Mouse (Mus musculus): ENCODE results near the gene Phrf1.

The Phrf1 gene

DNA sequence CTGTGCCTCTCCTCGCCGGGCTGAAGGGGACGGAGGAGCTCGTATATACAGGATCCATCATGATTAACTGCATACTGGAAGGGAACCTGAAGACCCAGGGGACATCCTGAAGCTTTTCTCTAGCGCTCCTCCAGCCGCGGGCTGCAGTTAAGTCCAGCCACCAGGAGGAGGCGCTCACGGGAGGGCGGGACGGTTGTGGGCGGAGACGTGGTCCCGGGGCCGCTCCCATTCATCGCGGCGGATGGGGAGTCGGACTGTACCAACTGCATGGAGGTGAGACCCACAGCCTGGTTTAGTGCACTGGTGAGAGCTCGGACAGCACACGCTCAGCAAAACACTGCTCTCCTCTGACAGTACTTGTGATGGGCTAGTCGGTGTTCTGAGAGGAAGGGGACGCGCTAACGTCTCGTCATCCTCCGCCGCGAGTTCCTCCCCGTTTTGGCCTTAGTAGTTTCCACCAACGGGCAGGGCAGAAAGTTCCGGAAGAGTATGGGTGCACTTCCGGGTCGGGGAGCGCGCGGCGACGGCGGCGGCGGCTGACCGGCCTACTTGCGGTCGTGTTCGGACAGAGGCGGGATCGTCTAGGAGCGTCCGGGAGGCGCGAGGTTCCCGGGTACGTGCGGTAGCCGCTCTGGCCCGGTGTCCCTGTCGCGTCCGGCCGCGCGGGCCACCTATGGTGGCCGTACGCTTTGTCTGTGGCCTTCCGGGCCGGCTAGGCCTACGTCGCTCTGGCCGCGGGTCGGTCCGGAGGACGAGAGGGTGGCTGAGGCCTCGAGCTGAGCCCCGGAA is at the start of gene Phrf1:
Phrf1 (plus strand) TSS at position 506 of the 789 bp plus-strand sequence.
- peak; percentile 92 for DNase-seq

DNA sequence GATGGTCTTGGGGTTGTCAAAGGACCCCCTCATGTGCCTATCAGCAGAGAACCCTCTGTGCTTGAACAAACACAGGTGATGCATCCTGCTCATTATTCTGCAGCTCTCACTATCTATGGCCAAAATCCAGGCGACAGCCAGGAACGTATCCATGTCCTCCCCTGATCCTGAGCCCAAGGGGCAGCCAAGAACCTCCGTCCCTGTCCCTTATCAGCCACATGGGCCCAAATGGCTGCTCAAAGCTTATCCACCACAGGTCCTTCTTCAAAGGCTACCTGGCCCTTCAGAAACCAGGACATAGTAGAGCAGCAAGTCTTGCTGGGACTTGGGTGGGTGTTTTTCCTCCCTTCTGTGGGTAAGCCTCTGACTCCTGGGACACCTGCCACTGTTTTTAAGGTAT is 40.4 kb upstream of the Phrf1 start:
- no peak for DNase-seq

DNA sequence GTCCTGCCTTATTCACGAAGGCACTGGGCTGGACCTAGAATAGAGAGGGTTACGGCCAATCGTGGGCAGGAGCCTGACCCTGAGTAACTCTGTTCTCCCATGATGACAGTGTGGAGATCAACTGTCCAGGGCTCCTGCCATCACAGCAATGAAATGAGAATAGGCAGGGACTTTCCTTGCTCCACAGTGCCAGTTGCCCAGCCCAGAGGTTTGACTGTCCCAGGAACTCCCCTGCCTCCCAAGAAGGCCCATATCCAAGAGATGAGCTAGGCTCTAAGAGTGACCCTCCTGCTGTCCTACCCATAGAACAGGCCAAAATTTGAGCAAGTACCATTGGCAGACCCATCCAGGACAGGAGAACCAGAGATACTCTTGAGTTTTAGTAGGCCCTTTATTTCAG is 39.9 kb upstream of the Phrf1 start:
- no peak for DNase-seq

DNA sequence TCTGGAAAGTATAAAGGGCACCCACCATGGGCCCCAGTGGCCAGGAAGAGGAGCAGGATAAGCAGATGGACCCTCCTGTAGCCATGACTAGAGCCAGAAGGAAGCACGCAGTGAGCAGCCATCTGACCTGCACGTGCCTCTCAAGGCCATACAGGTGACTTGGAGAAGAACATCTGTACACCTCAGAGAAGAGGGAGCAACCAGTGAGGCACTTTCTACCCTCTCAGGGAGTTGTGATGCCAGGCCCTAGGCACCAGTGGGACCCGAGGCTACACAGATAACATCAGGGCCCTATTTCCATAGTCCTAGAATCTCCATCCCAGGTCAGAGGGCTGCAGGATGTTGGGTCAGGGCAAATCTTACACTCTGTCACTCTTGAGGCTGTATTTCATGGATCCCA is 38.4 kb upstream of the Phrf1 start:
- no peak for DNase-seq

DNA sequence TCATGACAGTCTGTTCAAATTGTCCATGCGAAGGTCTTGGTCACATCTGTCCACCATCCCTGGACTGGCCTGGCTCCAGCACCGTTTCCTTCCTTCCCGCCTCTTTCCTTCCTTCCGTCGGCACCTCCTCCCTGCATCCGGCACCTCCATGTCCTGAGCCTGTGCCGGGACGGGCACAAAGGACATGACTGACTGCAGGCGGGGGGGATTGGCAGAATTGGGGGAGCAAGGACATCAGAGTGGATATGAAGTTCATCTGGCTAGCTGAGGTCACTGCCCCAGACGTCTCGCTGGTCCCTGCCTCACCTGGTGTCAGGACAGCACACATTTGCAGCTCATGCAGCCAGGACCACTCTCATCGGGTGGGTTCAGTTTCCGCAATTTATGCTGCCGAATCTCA is 37.5 kb upstream of the Phrf1 start:
- DNase-seq = no peak

DNA sequence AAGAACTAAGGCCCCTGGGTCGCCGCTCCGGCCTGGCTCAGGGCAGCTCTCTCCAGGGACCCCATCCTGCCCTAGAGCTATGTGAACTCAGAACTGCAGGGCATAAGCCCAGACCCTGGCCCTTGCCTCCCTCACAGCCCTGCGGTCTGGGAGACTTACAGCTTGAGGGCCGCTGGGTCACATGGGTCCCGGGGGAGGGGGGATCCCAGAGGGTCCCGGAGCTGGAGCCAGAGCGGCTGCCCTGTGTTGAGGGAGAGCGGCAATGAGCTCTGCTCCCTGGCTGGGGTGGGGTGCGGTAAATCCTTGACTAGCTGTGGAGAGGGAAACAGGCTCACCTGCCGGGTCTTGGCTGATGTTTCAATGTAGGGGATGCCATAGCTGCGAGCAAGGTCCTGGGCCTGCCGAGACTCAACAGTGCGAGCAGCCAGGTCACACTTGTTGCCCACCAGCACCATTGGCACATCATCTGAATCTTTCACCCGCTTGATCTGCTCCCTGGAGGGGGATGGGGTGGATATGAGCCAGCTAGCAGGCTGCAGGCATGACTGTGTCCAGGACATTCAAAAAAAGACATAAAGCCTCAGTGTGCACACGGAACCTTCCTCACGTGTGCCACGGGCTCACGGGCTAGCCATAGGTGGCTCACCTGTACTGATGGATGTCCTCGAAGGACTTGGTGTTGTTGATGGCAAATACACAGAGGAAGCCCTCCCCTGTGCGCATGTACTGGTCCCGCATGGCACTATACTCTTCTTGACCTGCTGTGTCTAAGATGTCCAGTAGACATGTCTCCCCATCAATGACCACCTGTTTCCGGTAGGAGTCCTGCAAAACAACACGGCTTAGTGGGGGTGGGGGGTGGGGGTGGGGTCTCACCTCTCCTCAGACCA is 36.5 kb upstream of the Phrf1 start:
- DNase-seq = no peak

DNA sequence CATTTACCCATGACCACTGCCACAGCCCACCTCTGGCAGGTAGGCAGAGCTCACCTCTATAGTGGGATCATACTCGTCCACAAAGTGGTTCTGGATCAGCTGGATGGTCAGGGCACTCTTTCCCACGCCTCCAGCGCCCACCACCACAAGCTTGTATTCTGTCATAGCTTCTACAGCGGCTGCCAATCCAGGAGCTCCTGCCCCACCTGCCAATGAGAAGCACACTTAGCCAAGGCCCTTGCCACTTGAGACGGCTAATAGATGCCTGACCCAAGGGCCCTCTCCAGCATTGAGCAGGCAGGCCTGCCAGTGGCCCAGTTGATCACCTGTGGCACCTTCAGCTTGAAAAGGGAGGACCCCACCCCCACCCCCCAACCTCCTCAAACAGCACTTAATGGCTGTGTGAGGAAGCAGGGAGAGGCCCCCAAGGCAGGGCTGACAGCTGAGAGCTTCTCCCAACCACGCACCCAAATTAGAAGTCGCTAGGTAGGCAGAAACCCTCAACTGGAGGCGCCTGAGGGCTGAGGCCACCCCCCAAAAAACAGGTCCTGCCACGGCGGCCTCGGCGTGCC is 35.7 kb upstream of the Phrf1 start:
- no peak for DNase-seq

DNA sequence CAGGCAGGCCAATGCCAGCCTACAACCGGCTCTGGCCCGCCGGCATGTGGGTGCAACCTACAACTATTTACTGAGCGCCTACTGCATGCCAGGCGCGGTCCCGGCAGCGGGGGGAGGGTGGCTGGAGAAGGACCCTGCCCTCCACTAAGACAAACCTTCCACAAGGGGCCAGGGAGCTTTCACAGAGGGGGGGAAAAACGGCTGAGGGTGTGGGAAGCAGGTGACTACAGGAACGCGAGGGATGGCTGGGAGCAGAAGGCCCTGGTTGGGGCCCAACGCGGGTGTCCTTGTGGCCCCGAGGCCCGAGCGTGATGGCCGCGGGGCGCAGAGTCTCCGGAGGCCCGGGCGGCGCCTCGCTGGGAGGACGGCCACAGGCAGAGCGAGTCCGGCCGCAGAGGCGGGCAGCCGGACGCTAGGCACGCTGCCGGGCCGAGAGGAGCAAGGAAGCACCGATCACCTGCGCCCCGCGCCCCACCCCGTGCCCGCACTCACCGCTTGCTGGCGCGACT is 35.2 kb upstream of the Phrf1 start:
- DNase-seq = peak; percentile 32

DNA sequence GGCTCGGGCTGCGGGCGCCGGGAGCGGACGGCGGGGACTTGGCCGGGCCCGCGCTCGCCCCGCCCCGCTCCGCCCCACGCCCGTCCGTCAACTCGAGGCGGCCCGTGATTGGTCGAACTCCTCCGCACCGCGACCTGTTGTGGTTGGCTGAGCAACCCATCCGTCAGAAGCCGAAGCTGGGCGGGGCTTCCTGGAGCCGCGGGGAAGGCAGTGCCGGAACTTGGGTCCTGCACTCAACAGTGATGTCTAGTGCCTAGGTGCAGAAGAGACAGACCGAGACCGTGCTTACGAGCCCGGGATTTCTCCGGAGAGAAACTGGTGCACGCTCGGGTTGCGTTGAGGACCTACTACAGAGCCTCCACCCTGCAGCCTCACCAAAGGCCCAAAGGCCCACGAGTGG is 34.6 kb upstream of the Phrf1 start, which contains the start of the genes Hras and Lrrc56:
Hras (minus strand) TSS at position 58 of the 400 bp plus-strand sequence.
Lrrc56 (plus strand) TSS at position 210 of the 400 bp plus-strand sequence.
- DNase-seq = peak; percentile 98

DNA sequence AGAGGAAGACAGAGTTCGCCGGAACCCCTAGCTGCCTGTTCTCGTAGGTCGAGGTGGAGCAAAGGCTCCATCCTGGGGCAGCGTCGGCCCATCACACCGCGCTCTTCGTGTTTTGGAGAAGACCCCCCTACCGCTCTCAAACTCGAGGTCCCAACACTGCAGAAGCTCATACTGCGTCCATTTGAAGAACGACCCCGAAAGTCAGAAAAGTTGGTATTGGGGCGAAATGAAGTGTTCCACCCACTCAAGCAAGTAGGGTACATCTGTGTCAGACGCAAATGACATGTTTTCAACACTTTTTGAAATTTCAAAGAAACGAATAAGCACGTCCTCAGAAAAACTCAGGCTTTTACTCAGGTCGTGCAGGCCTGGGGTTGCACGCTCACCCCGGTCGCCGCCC is 34.2 kb upstream of the Phrf1 start:
- no peak for DNase-seq

DNA sequence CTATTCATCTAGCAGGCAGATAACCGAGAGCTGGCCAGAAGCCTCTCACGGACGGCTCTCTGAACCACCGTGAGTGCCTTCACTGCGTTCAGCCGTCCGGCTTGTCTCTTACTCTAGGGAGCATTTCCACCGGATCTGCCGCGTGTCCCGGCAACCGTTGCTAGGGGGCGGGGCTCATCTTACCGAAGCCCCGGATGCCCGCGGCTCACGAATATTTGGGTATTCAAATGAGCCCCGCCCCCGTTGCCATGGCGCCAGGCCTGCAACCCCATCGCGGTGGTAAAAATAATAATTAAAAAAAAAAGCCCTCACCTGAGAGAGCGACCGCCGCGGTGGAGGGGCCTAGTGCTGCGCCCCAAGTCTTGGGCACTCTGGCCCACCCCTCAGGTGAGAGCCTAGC is 33.8 kb upstream of the Phrf1 start:
- DNase-seq = peak; percentile 90

DNA sequence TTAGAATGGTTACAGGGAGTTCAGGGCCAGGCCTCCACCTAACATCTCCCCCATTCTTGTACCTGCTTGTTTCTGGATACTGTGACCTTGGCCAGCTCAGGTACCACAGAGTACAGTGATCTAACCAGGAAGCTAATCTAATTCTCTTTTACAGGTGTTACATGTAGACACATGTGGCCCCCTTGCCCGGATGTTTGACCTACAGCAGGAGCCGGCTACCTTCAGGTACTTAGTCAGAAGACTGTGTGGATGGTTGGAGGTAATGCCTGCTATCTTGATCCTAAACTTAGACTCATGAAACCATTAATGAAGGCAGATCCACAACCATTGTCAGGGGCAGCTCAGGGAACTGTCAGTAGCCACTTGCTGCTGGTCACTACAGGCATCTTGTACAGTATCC is 32.8 kb upstream of the Phrf1 start:
- DNase-seq = no peak

DNA sequence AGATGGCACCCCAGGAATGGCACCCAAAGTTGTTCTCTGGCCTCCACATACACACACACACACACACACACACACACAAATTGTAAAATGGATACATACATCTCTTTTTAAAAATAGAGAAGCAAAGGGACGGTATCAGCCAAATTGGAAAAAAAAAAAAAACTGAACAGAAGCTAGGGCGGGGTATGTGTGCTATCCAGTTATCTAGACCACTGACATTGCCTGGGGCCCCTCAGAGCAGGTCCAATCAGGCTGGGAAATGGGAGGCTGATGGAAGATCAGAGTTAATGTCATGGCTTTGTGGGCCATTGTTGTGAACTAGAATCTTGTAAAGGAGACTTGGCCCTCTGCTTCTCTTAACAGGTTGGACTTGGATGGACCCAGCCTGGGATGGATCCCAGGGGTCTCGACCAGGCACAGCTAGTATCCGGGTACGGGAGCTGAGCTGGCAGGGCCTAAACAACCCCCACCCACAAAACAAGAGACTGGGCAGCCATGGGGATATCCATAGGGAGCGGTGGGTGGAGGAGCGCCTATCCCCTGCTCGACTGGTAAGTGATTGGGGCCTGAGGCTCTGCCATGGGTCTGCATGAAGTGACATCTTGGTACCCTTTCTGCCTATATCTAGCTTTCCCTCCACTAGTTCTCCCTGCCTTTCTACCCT is 31.8 kb upstream of the Phrf1 start:
- no peak for DNase-seq

DNA sequence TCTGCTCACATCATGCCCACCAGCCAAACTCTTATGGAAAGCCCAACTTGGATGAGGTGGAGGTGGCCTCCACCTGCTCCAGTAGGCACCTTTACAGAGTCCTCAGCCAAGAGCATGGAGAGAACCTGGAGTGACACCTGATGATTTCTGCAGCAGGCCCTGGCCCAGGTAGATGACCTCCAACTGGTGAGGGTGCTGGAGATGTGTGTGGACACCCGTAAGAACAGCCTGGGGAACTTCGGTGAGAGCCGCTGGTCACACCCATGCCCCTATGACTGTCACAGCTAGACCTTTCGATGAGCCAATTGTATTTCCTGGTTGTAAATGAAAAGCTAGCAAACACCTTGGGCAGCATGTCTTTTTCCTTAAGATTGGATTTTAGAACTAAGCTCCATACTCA is 30.5 kb upstream of the Phrf1 start:
- DNase-seq = no peak

DNA sequence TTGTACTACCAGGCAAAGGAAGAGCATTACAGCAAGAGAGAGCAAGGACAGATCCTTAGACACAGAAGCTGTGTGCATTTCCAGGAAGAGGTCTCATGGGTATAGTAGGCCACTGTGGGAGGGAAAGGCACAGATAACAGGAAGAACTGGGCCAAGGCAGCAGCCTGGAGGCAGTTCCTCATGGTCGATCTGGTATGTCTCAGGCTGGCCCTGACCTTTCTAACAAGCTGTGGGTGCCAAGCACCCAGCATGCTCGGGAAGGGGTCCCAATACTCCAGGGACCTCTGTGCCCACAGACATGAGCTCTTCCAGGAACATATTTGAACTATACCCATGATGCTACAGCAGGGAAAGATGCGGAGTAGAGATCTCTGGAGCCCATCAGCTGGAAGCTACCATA is 24.0 kb upstream of the Phrf1 start:
- no peak for DNase-seq

DNA sequence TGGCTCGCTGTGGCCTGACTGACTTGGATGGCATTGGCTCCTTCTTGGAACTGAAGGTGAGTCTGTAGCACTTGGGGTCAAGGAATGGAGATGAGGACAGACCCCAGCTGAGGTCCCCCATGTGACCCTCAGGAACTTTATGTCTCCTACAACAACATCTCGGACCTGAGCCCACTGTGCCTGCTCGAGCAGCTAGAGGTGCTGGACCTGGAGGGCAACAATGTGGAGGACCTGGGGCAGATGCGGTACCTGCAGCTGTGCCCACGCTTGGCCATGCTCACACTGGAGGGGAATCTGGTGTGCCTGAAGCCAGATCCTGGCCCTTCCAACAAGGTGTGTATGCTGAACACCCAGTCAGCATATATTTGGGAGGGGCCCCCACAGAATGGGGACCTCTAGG is 23.1 kb upstream of the Phrf1 start:
- no peak for DNase-seq

DNA sequence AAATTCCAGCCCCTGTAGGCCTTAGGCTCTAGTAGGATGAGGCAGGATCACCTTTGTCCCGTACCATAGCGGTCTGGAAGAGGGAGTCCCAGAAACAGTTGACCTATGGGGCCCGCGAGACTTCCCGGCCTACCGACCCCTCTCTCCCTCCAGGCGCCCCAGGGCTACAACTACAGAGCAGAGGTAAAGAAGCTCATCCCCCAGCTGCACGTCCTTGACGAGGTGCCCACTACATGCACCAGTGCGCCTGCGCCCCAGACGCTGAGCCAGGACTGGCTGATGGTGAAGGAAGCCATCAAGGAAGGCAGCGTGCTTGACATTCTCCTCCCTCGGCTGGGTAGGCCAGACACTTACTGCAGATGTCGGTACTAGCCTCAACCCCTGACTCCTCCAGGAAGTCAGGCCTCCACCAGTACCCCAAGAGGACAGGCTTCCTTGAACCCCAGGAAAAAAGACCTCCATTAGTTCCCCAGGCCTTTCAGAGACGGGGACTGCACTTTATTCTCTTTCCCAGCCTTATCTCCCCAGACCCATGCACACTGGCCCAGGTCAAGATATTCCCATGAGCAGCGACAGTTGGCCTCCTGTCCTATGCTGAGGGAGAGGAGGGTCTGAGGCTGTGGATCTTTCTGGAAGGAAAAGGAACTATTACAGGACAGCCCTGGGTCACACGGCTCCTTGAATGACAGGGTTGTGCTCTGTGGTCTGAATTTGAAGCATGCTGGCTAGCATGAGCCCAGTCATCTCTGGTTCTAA is 22.2 kb upstream of the Phrf1 start:
- no peak for DNase-seq

DNA sequence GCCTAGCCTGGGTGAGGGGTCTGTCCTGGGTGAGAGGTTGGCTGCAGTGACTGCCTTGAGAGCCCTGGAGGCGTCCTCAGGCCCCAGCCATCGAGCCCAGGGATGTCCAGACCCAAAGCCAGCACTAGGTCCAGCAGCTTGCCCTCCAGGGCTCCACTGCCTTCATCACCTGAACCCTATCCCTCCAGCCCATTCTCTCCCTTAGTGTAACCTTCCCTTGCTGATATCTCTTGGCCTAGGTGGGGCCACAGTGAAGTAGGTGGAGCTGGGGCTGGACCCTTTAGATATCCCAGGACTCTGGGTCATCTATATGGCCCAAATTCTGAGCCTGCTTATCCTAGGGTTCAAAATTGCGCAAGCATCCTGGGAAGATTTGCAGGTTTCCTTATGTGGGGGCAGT is 19.1 kb upstream of the Phrf1 start:
- DNase-seq = no peak

DNA sequence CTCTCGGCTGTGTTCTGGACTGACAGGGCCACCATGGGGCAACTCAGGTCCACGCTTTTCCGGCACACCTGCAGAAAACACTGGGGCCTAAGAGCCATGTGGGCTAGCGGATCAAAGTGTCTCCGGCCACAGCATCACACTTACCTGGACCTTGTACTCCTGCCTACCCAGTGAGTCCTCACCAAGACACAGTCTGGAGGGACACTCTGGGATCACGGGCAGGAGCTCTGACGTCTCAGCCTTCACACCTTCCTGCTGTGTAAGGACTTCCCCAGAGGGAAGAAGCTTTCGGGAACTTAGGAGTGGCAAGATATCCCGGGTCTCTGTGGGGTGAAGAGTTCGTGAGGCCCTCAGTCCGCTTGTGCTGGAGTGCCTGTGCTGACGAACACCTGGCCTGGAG is 18.4 kb upstream of the Phrf1 start:
- no peak for DNase-seq

DNA sequence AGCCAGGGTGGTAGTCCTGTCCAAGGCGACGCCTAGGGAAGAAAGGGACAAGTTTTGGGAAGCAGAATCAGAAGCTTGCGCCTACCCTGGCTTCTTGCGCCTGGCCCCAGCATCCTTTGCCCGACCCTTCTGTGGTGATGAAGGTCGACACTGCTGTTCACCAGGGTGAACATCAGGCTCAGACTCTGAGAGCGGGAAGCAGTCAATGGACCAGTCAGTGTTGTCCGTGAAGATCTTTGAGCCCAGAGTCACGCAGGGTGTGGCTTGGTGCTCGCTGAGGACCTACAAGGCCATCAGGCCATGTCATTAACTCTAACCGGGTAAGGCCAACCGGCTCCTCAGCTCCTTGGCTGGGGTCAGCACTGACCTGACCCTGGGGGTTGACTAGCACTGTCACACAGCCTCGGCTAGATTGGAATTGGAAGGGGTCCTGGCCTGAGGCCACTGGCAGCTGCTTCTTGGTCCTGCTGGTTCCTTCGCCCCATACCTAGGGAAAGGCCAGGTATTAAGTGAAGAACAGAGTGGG is 17.9 kb upstream of the Phrf1 start:
- DNase-seq = no peak

DNA sequence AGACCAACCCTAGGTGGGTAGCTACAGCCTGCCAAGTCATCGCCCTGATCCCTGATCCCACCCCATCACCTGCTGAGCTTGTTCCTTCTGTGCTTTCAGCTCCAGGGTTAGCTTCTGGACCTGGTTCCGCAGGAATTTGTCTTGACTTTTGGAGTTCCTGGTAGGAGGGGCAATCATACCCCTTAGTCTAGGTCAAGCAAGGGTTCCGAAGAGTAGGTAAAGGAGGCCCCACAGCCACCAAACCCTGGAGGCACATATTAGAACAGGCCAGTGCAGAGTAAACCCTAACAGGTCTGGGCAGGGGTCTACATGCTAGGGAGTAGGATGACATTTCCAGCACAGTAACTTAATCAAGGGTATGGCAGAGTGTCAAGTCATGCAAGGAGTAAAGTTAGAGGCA is 15.5 kb upstream of the Phrf1 start:
- DNase-seq = no peak
